Mouse (Mus musculus) large intestine, adult 2 months (tissue): ENCODE measurements at regions not wholly inside any gene's neighbourhood (a gene's known extent, or its start where the extent isn't known, plus 50 kb on each side); places are given as distances from the start of the nearest gene placed in this dataset.
A peak's percentile ranks its signal among the peaks of the same experiment; 100 is the strongest.

Experiments
- DNase-seq: peaks from one replicate; pipeline ENCODE4 v3.0.0-alpha.2; 2012; ENCODE audit warnings: low read depth, low spot score
- WGBS: fragments of 180-500 bp; shearing (Covaris S2); methylation state at CpG from one replicate; pipeline ENCODE4 v1.1.7; 2018; 5-methylcytosine and 5-hydroxymethylcytosine counted together

DNA sequence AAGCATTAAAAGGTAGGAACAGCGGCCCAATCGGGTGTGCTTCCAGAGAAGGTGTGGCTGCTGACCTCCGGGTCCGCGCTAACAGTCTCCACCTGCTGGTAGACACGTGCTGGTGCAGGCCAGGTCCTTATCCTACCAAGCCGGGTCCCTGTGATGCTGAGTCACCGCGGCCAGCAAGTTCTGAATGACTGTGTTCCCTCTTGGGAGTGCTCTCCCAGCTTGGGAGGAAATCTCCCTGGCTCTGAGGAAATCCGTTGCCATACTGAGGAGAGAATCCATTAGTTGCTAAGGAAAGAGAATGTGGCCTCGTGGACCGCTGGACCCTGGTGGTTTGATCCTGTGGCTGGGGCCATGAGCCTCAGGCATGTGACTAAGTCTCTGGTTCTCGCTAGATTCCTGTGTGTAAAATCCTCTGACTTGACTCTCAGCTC is 123.9 kb downstream of the Rpap3 start:
- WGBS = 29% methylated on average over 13 of the region's 13 CpGs
- DNase-seq = peak; percentile 3

- WGBS = 72% methylated on average over 6 of the region's 6 CpGs
Observed at GRCm38 (mm10) chr15:97580726-97581125, 124.9 kb downstream of the Rpap3 start.

DNA sequence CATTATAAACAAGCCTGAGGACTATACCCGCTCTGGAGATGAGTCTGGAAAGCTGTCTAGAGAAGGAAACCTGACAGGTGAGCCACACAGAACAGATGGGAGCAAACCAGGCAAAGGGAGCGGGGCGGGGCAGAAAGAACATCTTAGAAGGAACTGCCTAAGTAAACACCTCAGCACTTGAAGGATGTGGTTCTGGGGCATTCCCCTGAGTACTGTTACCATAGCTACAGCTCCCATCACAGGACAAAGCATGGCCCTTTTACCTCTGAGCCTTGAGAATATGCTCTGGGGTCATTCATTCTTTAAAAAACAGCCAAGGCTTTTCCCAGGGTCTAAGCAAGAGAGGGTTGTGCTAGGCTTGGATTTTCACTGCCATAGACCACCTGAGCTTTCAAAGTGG is 127.6 kb downstream of the Rpap3 start:
- WGBS = 65% methylated on average over 3 of the region's 3 CpGs
- DNase-seq = no peak

More at GRCm38 (mm10) chr15:97580726-97581125, 124.9 kb downstream of the Rpap3 start:
- no peak for DNase-seq

GRCm38 (mm10) chr15:97577196-97577595 is 128.4 kb downstream of the Rpap3 start:
- 39% methylated on average over 8 of the region's 8 CpGs for whole genome bisulfite sequencing
- no peak for DNase-seq

DNA sequence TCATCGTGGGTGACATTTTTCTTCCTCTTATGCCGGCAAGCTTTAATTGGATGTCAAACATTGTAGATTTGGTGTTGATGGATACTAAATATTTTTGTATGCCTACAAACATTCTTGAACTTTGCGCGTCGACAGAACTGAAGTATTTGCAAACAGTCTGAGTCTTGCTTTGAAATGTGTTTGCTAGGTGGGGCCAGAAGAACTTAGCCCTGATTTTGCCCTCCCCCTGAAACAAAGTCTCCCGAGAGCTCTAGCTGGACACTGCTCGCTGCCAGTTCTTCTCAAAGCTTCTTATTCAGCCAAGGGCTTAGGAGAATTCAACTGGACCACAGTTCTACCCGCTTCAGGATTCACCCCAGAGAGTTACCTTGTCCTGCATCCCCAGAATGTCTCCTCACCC is 133.0 kb downstream of the Rpap3 start:
- 30% methylated on average over 8 of the region's 8 CpGs for WGBS
- no peak for DNase-seq

DNA sequence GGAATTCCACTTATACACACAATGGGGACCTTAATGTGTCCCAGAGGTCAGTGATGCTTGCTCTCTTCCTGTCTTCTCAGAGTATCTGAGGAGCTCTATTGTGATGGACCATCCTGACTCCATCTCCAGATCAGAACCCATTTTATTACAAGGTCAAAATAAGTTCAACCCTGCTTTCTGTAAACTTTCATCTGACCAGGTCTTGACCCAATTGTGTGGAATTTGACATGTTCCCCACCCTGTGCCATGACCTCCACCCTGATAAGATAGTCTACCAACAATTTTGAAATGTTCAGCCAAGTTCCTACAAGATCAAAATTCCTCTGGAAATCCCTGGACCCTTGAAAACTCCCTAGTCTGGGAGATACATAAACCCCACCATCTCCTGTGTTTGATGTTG is 133.7 kb downstream of the Rpap3 start:
- no peak for DNase-seq

DNA sequence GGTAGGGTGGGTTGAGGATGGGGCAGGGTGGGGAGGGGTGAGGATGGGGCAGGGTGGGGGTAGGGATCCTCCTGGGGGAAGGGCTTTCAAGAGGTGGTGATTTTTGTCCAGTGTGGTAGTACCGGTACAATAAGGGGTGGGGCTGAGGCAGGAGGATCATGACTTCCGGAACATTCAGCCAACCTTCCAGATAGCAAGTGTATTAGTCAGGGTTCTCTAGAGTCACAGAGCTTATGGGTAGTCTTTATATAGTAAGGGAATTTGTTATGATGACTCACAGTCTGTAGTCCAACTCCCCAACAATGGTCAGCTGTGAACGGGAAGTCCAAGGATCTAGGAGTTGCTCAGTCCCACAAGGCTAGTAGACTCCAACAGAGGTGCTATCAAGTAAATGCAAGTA is 145.5 kb downstream of the Rpap3 start:
- DNase-seq = no peak
- WGBS = 75% methylated on average over 3 of the region's 3 CpGs

DNA sequence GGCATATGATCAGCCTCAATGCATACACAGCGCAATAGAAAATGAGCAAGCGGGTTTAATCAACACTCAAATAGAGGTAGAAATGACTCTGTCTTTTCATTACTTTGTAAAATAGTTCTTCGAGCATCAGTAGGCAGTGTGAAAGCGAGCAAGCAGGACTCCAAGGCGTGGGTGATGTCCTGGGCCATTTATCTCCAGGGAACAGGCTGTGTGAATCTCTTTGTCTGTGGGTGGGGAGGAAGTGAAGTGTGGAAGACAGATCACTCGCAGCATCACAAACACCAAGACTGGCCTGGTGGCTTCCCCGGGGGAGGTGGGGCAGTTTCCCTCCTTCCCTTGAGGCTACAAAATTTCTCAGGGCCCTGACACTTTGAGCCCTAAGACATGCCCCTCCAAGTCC is 146.9 kb downstream of the Rpap3 start:
- WGBS = 92% methylated on average over 7 of the region's 7 CpGs

GRCm38 (mm10) chr15:97548354-97548753 is 157.3 kb downstream of the Rpap3 start:
- DNase-seq = no peak
- WGBS = 83% methylated on average over 4 of the region's 4 CpGs

More for the DNA sequence above, 146.9 kb downstream of the Rpap3 start:
- DNase-seq = no peak

DNA sequence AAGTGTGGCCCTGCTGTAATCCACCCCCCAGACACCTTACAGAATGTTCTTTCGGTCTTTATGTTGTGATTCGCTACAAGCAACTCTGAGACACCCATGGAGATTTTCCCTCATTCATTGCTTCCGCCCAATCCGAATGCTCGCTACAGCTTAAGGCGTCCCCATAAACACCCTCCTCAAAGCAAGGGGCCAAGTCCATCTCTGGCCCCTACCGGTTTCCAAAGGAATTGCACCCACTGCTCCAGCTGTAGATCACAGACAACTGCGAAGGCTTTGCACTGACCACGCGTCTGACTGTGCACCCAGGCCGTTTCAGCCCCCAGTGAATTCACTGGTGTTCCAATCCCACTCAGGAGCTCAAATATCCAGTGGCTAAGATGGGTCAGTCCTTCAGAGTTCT is 160.6 kb downstream of the Rpap3 start:
- DNase-seq = no peak
- WGBS = 88% methylated on average over 11 of the region's 11 CpGs

DNA sequence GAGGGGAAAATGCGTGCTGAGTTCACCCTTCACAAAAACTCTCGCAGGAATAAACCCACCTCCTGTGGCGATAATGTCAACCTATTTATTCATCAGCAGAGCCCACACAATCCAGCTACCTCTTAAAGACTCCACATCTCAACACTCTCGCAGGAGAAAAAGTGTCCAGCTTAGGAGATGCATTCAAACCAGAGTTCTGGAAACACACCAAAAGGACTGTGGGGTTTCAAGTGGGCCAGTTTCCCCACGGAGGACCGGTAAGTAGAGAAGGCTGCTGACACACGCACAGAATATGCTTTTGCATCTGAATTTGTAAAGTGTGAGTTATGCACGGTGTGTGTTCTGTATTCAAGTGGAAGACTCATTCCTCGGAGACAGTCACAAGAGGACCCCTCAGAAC is 164.0 kb downstream of the Rpap3 start:
- no peak for DNase-seq
- WGBS = 84% methylated on average over 9 of the region's 9 CpGs

GRCm38 (mm10) chr15:97536145-97536544 is 169.5 kb downstream of the Rpap3 start:
- WGBS = 91% methylated on average over 12 of the region's 12 CpGs
- no peak for DNase-seq

DNA sequence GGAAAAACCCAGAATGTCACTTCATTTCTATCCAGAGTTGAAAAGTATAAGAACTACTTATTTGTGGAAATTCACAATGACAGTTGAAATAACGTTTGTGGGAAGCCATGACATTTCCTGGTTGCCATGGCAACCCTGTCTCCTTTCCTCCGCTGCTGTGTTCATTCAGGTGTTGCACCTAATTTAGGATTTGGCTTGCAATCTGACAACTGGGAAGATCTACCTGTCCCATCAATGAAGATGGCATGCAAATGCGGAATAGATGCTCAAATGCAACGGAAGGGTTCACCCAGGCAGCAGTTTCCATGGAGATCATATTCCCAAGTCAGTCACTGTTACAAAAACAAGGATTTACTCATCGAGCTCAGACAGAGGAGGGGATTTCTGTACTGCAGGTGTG is 170.7 kb downstream of the Rpap3 start:
- no peak for DNase-seq
- WGBS = 76% methylated on average over 5 of the region's 5 CpGs

GRCm38 (mm10) chr15:97533553-97534291 is 171.9 kb downstream of the Rpap3 start:
- WGBS = 69% methylated on average over 12 of the region's 12 CpGs

DNA sequence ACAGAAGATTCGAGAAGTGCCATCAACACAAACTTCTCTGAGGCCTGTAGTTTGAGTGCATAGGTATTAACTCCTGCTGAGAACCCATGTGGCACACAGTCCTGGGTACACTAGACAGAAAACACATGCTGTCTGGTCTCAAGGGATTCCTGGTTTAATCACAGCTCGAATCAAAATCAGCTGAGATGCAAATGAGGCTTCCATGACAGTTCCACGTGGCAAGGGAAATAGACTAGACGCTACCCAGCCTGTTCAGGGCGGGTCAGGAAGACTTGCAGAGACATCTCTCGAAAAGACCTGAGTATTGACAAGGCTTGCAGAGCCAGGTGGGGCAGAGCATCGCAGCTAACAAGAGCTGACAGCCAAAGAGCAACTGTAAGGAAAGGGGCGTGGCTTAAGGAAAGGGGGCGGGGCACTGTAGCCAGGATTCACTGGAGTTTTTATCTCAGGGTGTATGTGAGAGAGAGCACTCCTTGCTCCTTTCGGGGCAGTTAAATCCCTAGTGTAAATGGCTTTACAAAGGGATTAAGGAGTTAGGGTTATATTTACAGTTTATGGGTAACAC is 173.2 kb downstream of the Rpap3 start:
- no peak for DNase-seq
- 43% methylated on average over 10 of the region's 10 CpGs for WGBS

More at GRCm38 (mm10) chr15:97533553-97534291, 171.9 kb downstream of the Rpap3 start:
- DNase-seq = no peak

DNA sequence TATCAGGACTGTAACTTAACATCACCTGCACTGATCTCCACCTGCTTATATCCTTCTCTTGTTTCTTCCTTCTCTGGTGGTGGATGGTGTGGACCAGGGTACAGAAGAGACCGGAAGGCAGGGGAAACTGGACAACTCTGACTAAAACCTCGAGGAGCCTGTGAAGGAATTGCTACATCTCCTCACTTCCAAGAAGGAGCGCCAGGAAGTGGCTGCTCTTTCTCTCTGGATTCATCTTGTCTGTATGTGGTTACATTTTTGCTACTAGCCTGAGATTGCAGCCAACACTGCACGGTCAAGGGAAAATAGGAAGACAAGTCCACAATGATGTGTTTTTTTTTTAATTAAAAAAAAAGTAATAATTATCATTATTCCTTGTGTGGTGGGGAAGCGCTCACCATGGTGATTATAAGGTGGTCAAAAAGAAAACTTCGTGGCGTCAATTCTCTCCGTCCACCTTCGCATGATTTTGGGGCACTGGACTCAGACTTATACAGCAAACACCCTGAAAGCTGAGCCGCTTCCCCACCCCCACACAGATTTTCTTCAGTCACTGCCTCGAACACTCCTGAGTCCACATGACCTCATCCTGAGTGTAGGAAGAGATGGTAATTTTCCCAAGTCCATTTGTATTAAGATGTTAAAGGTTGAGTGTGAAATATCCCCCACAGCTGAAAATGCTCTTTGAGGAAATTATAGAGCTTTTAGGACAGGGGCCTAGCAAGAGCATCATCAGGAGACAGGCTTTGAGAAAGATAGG is 177.2 kb downstream of the Rpap3 start:
- no peak for DNase-seq
- 81% methylated on average over 11 of the region's 11 CpGs for WGBS

- WGBS = 69% methylated on average over 2 of the region's 2 CpGs
Observed at GRCm38 (mm10) chr15:97520395-97520794, 185.2 kb downstream of the Rpap3 start.

GRCm38 (mm10) chr15:97519919-97520345 is 185.7 kb downstream of the Rpap3 start:
- DNase-seq = no peak
- 77% methylated on average over 8 of the region's 8 CpGs for WGBS

More at GRCm38 (mm10) chr15:97520395-97520794, 185.2 kb downstream of the Rpap3 start:
- DNase-seq = no peak

GRCm38 (mm10) chr15:97517926-97518325 is 187.7 kb downstream of the Rpap3 start:
- 41% methylated on average over 10 of the region's 10 CpGs for WGBS
- no peak for DNase-seq

GRCm38 (mm10) chr15:97517188-97517587 is 188.4 kb downstream of the Rpap3 start:
- DNase-seq = no peak
- 91% methylated on average over 11 of the region's 11 CpGs for WGBS

DNA sequence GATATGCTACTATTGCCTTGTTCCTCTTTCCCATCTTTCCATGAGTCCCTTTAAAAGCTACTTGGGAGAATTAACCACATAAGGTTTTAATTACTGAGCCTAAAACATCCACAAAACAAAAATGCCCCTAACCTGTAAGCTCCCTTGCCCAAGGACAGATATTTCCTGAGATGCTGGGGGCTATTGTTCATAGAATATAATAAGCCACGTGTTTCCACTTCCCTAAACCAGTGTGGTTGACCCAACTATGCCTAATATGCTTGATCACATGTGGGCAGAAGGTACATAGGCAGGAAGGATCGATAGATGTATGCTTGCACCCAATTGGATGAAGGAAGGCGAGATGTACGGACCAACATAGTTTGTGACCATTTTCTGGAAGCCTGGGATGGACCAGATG is 189.9 kb downstream of the Rpap3 start:
- WGBS = 74% methylated on average over 4 of the region's 4 CpGs
- DNase-seq = no peak
